Mouse (Mus musculus): ENCODE measurements around the gene Gucy2c.

The Gucy2c gene

GRCm38 (mm10) chr6:136669274-136669673 is 112.3 kb downstream of the Gucy2c start:
- DNase-seq (ENCODE audit: low spot score in 2 of 2) = no peak

- no peak for DNase-seq (ENCODE audit: low spot score in 2 of 2)
These were observed 113.1 kb downstream of the Gucy2c start for GRCm38 (mm10) chr6:136668266-136668986.

GRCm38 (mm10) chr6:136662063-136662462 is 119.5 kb downstream of the Gucy2c start:
- DNase-seq (ENCODE audit: low spot score in 2 of 2) = no peak

- no peak for DNase-seq (ENCODE audit: low spot score in 2 of 2)
These were observed 119.9 kb downstream of the Gucy2c start, which contains the start of gene Plbd1 for GRCm38 (mm10) chr6:136661706-136662016. Gene Plbd1, minus strand, starts transcription at chr6:136661928.

GRCm38 (mm10) chr6:136660831-136661705 is 120.5 kb downstream of the Gucy2c start:
- no peak for DNase-seq (ENCODE audit: low spot score in 2 of 2)

GRCm38 (mm10) chr6:136659226-136659625 is 122.3 kb downstream of the Gucy2c start:
- DNase-seq (ENCODE audit: low spot score in 2 of 2) = no peak

- DNase-seq (ENCODE audit: low spot score in 2 of 2) = no peak
These were observed 123.3 kb downstream of the Gucy2c start for GRCm38 (mm10) chr6:136658303-136658702.

GRCm38 (mm10) chr6:136655786-136656185 is 125.8 kb downstream of the Gucy2c start:
- DNase-seq (ENCODE audit: low spot score in 2 of 2) = no peak

GRCm38 (mm10) chr6:136654470-136654869 is 127.1 kb downstream of the Gucy2c start:
- no peak for DNase-seq (ENCODE audit: low spot score in 2 of 2)

GRCm38 (mm10) chr6:136653331-136653730 is 128.2 kb downstream of the Gucy2c start:
- no peak for DNase-seq (ENCODE audit: low spot score in 2 of 2)

- DNase-seq (ENCODE audit: low spot score in 2 of 2) = no peak
These were observed 130.9 kb downstream of the Gucy2c start for GRCm38 (mm10) chr6:136650664-136651063.

GRCm38 (mm10) chr6:136647455-136647861 is 134.1 kb downstream of the Gucy2c start:
- DNase-seq (ENCODE audit: low spot score in 2 of 2) = no peak
